Mouse (Mus musculus): ENCODE data around the gene Gm37240.

GRCm38 (mm10) chr3:84595677-84596234 is 1291.6 kb downstream of the Gm37240 start:
- TF ChIP-seq CTCF (IDR thresholded peaks at IDR 0.05; ENCODE audit: low read depth) = no peak
- no peak for TF ChIP-seq EP300 (optimal IDR thresholded peaks at IDR 0.05)
